Mouse (Mus musculus): ENCODE data around the gene Cdc42bpa. TPM values are rescaled to one million over a fixed set of nuclear protein-coding genes. Genes with fewer than 3 reads are reported as not detected.

The Cdc42bpa gene
- under 1 TPM in 2 of 3 experiments, not detected in 1; 0.16 to 0.83 TPM for polyA plus RNA-seq (2017; shearing (Covaris generic))

DNA sequence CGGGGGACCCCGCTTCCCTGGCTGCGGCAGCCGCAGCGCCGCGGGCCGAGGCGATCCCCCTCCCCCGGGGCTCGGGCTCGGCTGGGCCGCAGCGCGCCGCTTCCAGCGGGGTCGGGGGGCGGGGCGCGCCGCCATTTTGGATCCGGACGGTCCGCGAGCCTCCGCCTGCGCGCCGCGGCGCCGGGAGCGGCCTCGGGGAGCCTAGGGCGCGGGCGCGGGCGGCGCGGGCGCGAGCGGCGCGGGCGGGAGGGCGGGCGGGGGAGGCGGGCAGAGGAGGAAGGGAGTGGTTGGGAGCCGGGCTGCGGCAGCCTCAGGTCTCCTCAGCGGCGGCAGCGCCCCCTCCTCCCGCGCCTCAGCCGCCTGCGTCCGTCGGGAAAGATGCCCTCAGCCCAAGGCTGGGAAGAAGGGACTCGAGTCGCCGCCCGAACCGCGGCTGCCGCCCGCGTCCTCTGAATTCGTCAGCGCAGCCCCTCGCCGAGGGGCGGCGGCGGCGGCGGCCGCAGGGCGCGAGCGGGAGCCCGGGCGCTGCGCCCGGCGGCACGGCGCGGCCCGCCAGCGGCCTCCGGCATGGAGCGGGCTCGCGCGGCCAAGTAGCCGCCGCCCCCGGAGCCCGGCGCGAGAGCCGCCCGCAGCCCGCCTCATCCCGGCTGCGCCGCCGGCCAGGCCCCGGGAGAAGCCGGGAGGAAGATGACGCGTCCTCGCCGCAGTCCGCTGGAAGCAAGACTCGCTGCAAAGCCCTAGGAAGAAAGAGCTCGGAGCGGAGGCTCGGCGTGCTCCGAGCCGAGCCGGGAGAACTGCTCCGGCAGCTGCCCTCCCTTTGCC, at the start of gene Cdc42bpa:
TSS of gene Cdc42bpa (plus strand) at position 752 of the 822 bp plus-strand sequence.
- peak; percentile 41 for ATAC-seq

DNA sequence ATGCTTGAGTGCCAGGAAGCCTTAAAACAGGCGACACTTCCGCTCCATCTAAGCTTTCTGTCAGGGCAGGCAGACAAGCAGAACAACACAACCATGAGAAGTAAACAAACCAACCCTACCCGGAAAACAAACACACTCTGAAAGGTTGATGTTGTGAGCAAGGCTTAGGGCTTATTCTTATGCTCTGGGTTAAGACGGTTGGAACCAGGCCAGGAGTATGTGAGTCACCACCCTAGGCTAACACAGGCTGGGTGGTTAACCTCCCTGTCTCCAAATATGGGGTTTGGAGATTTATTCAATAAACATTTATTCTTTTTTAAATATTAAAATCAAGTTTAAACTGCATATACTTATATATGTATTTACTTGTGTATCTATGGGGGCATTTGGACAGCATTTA, 46.8 kb upstream of the Cdc42bpa start:
- ATAC-seq: no peak

DNA sequence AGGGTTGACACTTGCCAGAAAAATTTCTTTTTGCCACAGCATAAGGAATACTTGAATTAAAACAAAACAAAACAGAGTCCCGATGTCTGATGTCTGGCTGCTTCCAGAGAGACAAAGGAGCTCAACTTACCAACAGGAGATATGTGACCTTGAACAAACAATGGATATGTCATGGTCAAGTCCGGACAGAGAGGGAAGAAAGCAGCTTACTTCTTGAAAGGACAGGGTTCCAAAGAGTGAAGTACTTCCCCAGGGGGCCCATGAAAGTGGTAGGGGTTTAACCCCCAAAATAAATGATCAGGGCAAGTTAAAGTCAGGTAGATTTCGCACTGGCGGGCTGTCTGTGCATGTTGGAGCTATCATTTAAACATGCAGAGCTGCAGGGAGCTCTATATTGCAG, 43.2 kb upstream of the Cdc42bpa start:
- no peak for ATAC-seq

DNA sequence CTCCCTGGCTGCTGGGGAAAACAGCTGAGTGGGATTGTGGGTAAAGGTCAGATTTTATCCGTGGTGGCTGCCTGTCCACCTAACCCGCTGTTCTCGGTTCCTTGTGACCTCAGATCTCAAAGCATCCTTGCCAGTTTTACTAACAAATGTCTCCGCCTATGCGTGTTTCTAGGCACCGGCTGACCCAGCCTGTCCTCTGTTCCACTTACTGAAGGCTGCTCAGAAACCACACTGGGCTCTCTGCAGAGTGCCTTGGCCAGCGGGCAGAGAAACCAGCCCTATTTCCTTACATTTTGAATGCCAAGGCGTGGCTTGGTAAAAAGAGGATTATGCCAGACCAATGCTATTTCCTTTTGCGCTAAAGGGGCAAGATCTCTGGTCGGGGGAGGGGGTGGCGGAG, 42.8 kb upstream of the Cdc42bpa start:
- ATAC-seq: no peak

DNA sequence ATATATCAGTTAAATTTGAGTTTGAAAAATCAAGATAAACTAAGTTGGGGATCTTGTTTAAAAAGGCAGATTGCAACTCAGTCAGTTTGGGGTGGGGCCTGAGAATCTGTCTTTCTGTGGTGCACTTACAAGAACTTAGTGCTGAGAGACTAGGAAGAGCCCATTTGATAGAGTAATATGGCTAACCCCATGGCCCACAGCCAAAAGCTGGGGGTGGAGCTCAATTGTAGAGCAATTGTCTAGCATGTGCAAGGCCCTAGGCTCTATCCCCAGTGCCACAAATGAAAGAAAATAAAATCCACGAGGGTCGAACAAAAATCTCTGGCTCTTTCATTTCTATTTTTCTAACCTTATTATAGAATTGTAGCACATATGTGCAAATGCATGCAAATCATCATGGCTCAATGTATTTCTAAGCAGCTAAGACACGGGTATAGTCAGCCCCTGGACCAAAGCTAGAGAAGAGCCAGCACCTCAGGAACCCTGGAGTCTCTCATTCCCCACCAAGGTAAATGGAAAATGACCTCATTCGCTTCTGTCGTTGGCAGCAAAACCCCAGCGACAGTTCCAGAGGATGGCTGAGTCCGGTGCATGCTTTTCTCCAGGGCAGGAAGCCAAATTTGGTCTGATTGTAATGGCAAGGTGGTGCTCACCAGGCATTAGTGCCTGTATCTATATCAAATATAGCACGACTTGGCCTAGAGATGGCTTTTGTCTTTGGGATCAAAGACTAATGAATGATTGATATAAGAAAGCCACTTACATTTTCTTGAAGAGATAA, 40.4 kb upstream of the Cdc42bpa start:
- ATAC-seq: no peak

DNA sequence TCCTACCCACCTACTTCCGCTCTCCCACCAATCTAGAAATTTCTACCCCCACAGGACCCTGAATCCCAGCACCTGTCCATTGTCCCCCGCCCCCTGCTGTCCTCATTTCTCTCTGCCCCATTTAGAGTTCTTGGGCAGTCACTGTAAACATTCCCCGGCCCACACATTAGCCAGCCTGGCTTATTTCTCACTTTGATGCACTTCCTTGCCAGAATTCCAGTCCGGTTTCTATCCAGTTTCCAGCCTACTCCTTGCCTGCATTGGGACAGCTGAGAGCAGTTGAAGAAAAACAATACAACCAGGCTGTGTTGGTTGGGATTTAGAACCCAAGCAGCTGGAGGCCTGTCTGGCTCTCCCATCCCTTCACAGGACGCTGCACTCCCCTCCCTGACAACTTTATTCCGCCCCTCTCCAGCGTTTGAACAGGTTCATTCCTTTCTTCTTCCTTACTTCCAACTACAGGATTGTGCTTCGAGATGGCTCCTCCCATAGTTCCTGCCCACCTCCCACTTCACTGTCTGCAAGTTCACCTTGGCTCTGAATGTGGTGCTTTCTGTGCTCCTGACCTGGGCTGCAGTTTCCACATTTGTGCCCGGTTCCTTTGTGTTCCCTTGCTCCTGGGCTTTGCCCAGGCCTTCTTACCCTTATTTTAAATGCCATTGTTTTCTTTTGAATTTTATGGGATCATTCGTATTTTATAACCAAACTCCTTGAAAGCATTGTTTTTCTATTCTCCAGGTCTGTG, 36.4 kb upstream of the Cdc42bpa start:
- no peak for ATAC-seq

DNA sequence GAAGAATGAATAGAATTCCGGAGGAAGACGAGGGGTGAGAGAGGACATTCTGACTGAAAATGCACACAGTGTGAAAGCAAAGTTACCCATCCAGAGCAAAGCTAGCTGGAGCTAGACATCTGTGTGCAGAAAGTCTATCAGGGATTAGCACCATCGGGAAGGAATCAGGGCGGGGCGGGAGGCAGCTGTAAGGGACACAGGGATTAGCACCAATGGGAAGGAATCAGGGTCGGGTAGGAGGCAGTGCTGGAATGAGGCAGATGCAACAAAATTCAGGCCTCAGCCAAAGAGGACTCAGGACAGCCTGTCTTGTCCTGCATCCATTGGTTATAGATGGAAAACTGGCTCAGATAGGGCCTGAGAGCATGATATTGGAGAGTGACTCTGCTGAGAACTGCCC, 34.0 kb upstream of the Cdc42bpa start:
- ATAC-seq: no peak

DNA sequence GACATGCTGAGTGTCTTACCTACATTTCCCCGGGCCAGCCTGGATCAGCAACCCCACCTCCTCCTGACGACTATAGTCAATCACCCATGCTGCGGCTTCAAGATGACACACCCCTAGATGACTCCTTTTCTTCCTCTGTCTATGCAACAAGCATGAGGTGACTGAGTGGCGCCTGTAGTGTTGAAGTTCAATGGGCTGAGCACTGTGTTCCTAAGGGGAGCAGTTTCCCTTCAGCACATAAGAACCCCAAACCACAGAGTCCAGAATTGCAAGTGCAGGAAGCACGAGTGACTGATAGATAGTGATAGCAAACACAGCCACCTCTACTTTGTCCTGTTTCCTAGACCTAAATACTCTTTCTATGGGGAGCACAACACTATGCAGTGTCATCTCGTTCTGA, 33.2 kb upstream of the Cdc42bpa start:
- no peak for ATAC-seq

DNA sequence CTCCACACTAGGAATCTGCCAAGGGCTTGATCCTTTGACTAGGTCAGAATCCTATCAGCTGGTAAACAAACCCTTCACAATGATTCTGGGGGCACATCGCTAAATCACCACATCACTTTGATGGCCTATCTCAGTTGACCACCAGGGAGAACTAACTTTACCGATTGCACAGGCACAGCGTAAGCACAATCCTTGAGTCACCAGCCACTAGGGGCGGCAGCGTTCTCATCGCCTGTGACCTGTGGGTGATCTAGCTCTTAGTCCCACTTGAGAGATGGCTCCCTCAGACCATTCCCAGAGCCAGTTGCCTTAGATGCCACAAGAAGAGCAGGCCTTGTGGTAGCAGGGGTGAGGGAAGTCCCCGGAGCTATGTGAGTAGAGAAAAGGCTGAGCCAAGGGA, 31.4 kb upstream of the Cdc42bpa start:
- no peak for ATAC-seq

DNA sequence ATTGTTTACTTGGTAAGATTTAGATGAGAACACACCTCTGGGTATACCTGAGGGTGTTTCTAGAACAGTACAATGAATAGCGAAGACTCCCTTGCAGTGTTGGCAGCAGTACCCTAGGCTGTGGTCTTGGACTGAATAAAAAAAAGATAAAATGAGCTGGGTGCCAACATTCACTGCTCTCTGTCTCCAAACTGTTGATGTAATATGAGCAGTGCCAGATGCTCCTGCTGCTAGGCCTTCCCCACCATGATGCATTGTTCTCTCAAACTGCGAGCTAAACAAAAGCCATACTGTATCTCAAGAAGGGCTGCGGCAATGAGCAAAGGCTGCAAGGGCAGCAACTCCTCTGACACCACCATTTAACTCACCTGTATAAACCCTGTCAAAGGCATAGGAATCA, 29.0 kb upstream of the Cdc42bpa start:
- no peak for ATAC-seq

DNA sequence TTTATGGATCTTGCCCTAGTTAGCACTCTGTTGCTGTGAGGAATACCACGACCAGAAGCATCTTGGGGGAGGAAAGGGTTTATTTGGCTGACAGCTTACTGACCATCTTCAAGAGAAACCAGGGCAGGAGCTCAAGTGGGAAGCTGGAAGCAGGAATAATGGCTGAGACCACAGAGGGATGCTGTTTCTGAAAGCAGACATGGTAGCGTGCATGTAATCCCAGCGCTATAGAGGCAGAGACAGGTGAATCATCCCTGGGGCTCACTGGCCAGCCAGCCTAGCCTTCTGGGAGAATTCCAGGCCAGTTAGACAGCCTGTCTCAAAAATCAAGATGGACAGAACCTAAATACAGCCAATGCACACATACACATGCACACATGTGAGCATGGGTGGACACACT, 26.2 kb upstream of the Cdc42bpa start:
- no peak for ATAC-seq

DNA sequence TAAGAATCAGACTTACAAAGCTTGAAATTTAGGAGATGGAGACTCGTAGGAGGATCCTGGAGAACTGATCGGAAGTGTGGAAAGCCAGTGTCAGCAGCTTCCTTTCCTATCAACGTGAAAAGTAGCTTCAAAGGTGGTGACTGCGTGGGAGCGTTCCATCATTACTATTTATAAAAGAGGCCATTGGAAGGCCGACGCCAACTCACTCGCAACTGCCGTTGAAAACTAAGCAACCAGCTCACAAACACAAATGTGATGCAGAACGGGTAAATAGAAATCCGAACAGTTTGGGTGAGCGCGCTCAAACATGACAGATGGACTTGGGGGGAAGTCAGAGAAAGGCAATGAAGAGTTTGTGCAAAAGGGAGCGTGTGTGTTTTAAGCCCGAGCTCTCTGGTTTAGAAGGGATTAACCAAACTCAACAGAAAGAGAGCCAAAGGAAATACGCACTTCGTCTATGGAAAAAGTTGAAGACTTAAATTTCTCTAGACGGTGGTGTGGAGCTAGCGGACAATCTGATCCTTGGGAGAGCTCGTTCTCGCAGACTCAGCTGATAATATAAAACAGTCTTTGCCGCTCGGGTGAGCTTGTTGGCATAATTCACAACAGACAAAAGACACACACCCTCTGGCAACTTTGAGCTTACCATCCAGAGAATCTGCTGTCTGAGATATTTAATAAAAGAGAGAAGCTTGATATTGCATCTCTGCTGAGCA, 20.0 kb upstream of the Cdc42bpa start:
- ATAC-seq: no peak

DNA sequence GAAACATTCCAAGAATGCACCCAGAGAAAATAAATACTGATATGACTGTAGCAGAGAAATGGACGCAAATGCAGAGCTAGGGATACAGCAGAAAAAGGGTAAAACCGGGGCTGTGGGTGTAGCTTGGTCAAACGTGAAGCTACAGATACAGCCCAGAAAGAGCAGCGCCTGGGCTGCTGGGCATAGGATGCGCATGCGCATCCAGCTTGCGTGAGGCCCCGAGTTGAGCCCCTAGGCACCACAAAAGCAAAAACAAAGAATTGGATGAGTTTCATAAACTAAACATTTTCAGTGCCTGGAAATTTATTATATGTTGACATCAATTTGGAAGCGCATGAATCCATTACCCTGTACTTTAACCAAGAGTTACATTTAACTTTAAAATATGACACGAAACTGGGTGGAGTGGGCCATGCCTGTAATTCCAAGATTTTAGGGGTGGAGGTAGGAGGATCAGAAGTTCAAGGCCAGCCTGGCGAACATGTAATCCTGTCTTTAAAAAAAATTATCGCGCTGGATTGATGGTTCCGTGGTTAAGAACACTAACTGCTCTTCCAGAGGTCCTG, 19.4 kb upstream of the Cdc42bpa start:
- no peak for ATAC-seq

DNA sequence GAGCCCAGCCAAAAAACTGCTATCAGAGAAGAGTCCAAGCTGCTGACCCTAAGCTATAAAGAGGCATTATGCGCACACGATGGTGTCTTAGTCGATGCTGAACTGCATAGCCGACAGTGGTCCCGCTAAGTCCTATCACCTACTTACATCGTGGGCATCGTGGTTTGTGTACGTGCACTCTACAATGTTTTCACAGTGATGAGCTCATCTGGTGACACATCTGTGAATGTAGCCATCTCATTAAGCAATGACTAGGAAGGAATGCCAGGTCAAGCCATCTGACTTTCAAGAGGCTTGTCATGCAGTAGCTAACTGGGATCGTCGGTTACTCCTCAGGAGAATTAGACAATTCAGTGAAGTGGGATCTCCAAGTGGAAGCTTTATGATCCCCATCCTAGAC, 15.3 kb upstream of the Cdc42bpa start:
- no peak for ATAC-seq

DNA sequence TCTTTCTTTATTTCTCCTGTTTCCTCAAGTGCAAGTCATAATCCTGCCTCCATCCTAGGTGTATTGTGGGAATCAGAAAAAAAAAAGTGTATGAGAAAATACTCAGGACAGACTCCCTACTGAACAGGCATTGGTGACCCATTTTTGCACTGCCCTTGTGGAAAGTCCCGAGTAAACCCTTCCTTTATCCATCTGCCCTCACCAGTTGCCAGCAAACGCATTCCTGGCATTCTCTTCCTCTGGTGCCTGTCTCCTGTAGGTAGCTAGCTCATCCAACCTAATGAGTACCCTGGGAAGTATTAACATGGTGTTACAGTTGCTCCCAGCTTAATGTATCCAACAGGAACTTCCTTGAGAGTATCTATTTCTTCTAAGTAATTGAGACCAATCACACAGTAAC, 13.7 kb upstream of the Cdc42bpa start:
- ATAC-seq: no peak

DNA sequence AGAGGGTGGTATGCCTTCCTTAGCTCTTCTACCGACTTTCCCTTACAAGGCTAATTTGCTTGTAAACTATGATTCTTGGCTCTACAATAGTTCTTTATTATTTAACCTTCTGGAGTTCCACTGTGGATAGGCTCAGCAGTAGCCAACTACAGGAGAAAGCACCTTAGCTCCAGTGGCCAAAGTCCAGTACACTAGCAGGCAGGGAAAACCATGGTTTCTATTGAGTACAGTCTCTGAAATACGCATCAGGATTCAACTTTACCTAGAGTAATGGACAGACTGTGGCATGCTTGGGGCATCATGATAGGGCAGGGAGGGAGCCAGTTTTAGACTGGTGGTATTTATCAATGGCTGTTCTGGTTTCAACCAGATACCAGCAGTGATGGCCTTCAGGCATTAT, 12.6 kb upstream of the Cdc42bpa start:
- ATAC-seq: no peak

DNA sequence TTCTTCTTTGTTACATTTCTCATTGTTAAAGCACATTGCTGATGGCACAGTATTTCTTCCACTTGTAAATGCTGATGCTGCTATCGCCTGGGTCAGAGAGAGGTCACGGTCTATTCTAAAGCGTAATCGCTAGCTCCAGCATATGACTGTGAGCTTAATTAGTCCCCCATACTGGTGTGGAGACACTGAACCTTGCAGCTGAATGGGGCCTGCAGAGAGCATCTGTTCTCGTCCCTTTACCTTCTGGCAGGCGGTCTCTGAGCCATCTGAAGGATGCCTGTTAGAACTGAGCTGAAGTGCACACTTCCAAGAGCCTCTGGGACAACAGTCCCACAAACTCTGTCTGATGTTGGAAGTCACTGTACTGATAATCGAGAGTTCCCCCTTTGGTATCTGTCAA, 8.7 kb upstream of the Cdc42bpa start:
- no peak for ATAC-seq

DNA sequence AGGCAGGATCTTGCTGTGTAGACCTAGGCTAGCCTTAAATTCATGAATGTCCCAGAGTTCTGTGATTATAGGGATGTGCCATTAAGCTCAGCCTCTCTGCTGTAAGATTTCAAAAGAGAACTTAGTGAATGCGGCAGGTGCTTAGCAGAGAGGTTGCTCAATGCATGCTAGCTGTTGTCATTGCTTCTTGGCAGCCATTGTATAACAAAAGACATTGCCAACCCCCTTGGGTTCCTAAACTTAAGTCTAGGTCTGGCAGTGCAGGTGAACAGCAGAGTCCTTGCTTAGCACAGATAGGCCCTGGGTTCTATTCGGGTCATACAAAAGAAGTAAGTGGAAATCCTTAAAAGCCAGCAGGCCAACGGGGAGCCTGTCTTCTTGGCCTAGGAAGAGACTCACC, 7.0 kb upstream of the Cdc42bpa start:
- ATAC-seq: no peak

DNA sequence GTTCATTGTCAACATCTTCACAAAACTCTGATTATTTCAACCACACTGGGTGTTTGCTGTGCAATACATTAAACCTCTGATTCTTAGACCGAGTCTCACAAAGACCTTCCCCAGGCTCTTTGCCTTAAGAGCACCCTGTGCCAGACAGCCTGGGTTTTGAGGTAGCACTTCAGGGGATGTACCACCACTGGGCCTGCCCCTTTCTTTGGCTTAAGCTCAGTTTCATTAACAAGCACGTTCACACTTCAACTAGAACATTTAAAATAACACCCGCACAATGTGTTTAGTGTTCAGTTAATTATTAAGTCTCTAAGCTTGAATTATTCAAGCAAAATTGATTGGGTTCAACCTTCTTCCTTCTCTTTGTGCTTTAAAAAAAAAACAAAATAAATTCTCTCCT, 2.8 kb upstream of the Cdc42bpa start:
- ATAC-seq: no peak

DNA sequence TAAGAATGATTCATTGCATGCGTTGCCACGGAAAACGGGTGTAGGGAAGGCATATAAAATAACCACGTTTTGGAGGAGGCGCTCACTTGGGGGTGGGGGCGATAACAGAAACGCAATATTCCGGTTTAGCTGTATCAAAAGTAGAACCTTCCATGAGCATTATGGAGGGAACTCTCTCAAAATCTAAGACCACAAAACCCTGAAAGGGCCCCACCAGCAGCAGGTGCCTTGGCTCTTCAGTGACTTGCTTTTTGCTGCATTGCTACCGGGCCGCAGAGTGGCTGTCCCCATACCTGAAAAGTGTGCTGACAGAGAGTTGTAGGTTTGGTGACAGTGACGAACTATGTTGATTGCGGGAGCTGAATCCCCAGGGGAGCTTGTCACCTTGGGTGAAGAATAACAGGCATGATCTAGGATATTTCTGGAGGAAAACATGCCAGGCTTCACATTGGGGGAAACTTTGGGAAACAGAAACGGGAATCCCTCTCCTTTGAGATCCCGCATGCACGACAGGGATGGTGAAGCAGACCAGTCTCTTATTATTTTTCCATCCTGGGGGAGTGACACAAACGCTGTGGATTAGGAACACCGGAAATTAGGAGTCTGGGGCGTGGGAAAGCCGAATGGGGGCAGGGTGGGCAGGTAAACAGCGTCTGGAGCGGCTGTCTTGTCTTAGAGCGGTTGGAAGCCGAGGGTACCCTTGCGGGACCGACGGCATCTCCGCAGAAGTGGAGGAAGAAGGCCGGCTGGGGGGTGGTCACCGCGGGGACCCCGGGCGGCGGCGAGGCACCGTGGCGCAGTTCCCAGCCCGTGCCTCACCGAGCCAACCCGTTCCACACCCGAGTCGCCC, 1.2 kb upstream of the Cdc42bpa start:
- no peak for ATAC-seq

DNA sequence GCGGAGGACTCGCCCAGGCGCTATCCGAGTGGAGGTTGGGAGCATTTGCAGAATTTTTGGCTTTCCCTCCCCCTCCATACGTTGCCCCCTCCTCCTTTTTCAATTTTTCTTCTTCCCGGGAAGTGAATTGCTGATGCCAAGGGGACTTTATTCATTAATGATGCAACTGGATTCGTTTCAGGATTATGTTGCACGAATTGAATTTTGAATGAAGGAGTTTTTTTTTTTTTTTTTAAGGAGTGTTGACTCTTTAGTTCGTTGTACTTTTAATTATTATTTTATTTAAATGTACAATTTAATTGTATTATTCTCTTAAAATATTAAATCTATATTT, 238 bp downstream of the Cdc42bpa start:
- no peak for ATAC-seq
